In genomic region chr3:121469185-121469975, GRCm38 (mm10) we compare ENCODE assay signal across 8 mouse cellular contexts. TPM values are rescaled to one million over a fixed set of nuclear protein-coding genes. Genes with fewer than 3 reads are reported as not detected.
DNase-seq lines count a peak whose midpoint lies in the region; ATAC-seq and TF ChIP-seq lines count a peak whose summit lies in the region.

No protein-coding gene starts in this region.

- DNase-seq in left cerebral cortex, postnatal 10 days (ENCODE audit: extremely low spot score in 1 of 2, low spot score in 2 of 2): peak; percentile 20 to 65
- DNase-seq in left cerebral cortex, adult 11 months (ENCODE audit: low spot score): no peak
- peak; percentile 80 for DNase-seq in embryo, embryonic 10.5 days (ENCODE audit: low spot score)
- DNase-seq in midbrain, postnatal 0 days (ENCODE audit: low spot score): peak; percentile 84
- no peak for DNase-seq in thymus, postnatal 36 days
- DNase-seq in layer of hippocampus, adult 9-11 months: no peak

- H3K27ac ChIP-seq in heart, embryonic 14.5 days (replicated peaks in 1 of 2; ENCODE audit: control insufficient read depth in 1 of 2, insufficient read depth in 1 of 2, low read depth in 2 of 2, low read length in 2 of 2): no peak overlapping the region
- peak overlapping the region; percentile 86 for H3K27ac ChIP-seq in limb, embryonic 13.5 days
- no peak overlapping the region; the same call in 1 of the 2 replicates for H3K27ac ChIP-seq in midbrain, postnatal 0 days (ENCODE audit: low read depth, low read length)

- intact Hi-C loops in left cerebral cortex, postnatal 10 days (cut with DNase I): no loop called here

- WGBS in heart, embryonic 14.5 days: 12% methylated on average over 13 of the region's 13 CpGs
- 6% methylated on average over 13 of the region's 13 CpGs for whole genome bisulfite sequencing in limb, embryonic 13.5 days
- WGBS in midbrain, postnatal 0 days: 13% methylated on average over 12 of the region's 13 CpGs

- no peaks in the 10 kb centered on the region for H3K36me3 ChIP-seq in heart, embryonic 14.5 days (ENCODE audit: control insufficient read depth, insufficient read depth, low read length)
- H3K36me3 ChIP-seq in limb, embryonic 13.5 days: no peaks in the 10 kb centered on the region
- no peaks in the 10 kb centered on the region for H3K36me3 ChIP-seq in midbrain, postnatal 0 days (ENCODE audit: insufficient read depth, low read length)

- TF ChIP-seq CTCF in midbrain, postnatal 0 days (IDR thresholded peaks at IDR 0.05): no peak

- H3K9me3 ChIP-seq in heart, embryonic 14.5 days (ENCODE audit: control insufficient read depth, low read length): no peaks in the 10 kb centered on the region
- no peaks in the 10 kb centered on the region for H3K9me3 ChIP-seq in limb, embryonic 13.5 days
- no peaks in the 10 kb centered on the region for H3K9me3 ChIP-seq in midbrain, postnatal 0 days (ENCODE audit: low read length)

- no peak overlapping the region for H3K4me3 ChIP-seq in heart, embryonic 14.5 days (ENCODE audit: control insufficient read depth in 1 of 2, insufficient read depth in 1 of 2, low read depth in 1 of 2, low read length in 2 of 2)
- H3K4me3 ChIP-seq in limb, embryonic 13.5 days: peak overlapping the region; percentile 13
- no peak overlapping the region for H3K4me3 ChIP-seq in midbrain, postnatal 0 days (ENCODE audit: low read depth, low read length)

- H3K4me2 ChIP-seq in heart, embryonic 14.5 days (ENCODE audit: low read length): peak overlapping the region; percentile 4; the same call in 1 of the 2 replicates
- H3K4me2 ChIP-seq in limb, embryonic 13.5 days (replicated peaks): peak overlapping the region; percentile 52
- no peak overlapping the region for H3K4me2 ChIP-seq in midbrain, postnatal 0 days (ENCODE audit: low read depth, low read length, poor library complexity, severe bottlenecking)

- no peaks in the 10 kb centered on the region for H3K27me3 ChIP-seq in heart, embryonic 14.5 days (ENCODE audit: control insufficient read depth, insufficient read depth, low read length)
- no peaks in the 10 kb centered on the region for H3K27me3 ChIP-seq in limb, embryonic 13.5 days
- no peaks in the 10 kb centered on the region for H3K27me3 ChIP-seq in midbrain, postnatal 0 days (ENCODE audit: insufficient read depth, low read length)

- H3K9ac ChIP-seq in heart, embryonic 14.5 days (ENCODE audit: low read length): no peak overlapping the region
- H3K9ac ChIP-seq in limb, embryonic 13.5 days: peak overlapping the region; percentile 4; the same call in 1 of the 2 replicates
- H3K9ac ChIP-seq in midbrain, postnatal 0 days (replicated peaks; ENCODE audit: low read length, poor library complexity, severe bottlenecking): no peak overlapping the region

- ATAC-seq in heart, embryonic 14.5 days (ENCODE audit: insufficient number of reproducible peaks, insufficient read depth, low FRiP score, low read depth): no peak
- ATAC-seq in limb, embryonic 13.5 days (ENCODE audit: low FRiP score, low read depth): peak; percentile 81
- ATAC-seq in midbrain, postnatal 0 days (ENCODE audit: low FRiP score): peak; percentile 84

- H3K4me1 ChIP-seq in heart, embryonic 14.5 days (ENCODE audit: control insufficient read depth in 2 of 2, insufficient read depth in 2 of 2, low read length in 2 of 2): peaks cover 6% of the 10 kb centered on the region in 2 experiments; a peak in 3 of 4 replicates
- H3K4me1 ChIP-seq in limb, embryonic 13.5 days: peaks cover 45% of the 10 kb centered on the region
- H3K4me1 ChIP-seq in midbrain, postnatal 0 days (ENCODE audit: insufficient read depth, low read length): 0 out of 2 replicates have a peak, but pooled peaks cover 2% of the 10 kb centered on the region

RNA-seq across cellular contexts. Expression of gene Cnn3, which starts 43.1 kb away (rescaled TPM):
- total RNA-seq in left cerebral cortex, postnatal 10 days (2021): 10 to 100 TPM; 67.4 to 70.1 TPM
- polyA plus RNA-seq in heart, embryonic 14.5 days (2014; fragmentation: Nextera tagmentation; extraction: Ambion mirVana): 358 and 372 TPM in 2 replicates
- polyA plus RNA-seq in limb, embryonic 13.5 days (2015; fragmentation: Nextera tagmentation; extraction: Ambion mirVana): 936 and 944 TPM in 2 replicates
- 116 and 122 TPM in 2 replicates for total RNA-seq in midbrain, postnatal 0 days (2014; rRNA removed)
- 181 and 187 TPM in 2 replicates for polyA plus RNA-seq in midbrain, postnatal 0 days (2015; fragmentation: Nextera tagmentation; extraction: Ambion mirVana)

Comparison
In these comparisons a context has a peak if more than half of its experiments do, and no peak if none do; other contexts are left out.
1. DNase-seq: peak in left cerebral cortex, postnatal 10 days (2 of 2), embryo, embryonic 10.5 days (single experiment) and midbrain, postnatal 0 days (single experiment); none in left cerebral cortex, adult 11 months (single experiment), thymus, postnatal 36 days (0 of 2) and layer of hippocampus, adult 9-11 months (single experiment).